ENCODE assay signal across 8 mouse cellular contexts in genomic region chr9:53609306-53609967, GRCm38 (mm10). TPM values are rescaled to one million over a fixed set of nuclear protein-coding genes. Genes with fewer than 3 reads are reported as not detected.
DNase-seq lines count a peak whose midpoint lies in the region; ATAC-seq and TF ChIP-seq lines count a peak whose summit lies in the region.

No protein-coding gene starts in this region.

- H3K36me3 ChIP-seq in hindbrain, embryonic 14.5 days (replicated peaks; ENCODE audit: control insufficient read depth, insufficient read depth), result peaks cover 3% of the 10 kb centered on the region; the same call in 1 of the 2 replicates

- H3K4me3 ChIP-seq in lung, adult 2 months (replicated peaks; ENCODE audit: extremely low read depth, low read depth, low read length), result peak overlapping the region; percentile 92
- peak overlapping the region; percentile 72 for H3K4me3 ChIP-seq in hindbrain, embryonic 14.5 days (replicated peaks; ENCODE audit: low read length)

- peak overlapping the region; percentile 75 for H3K4me2 ChIP-seq in hindbrain, embryonic 14.5 days (replicated peaks)

- no peaks in the 10 kb centered on the region for H3K9me3 ChIP-seq in hindbrain, embryonic 14.5 days (ENCODE audit: control insufficient read depth, low read length)

- no peaks in the 10 kb centered on the region for H3K27me3 ChIP-seq in hindbrain, embryonic 14.5 days (ENCODE audit: control insufficient read depth, insufficient read depth, low read length)

- peak; percentile 21 for DNase-seq in lung, adult 2 months
- DNase-seq in lung, postnatal 25 days (ENCODE audit: low spot score), result no peak
- peak; percentile 19 to 34 for DNase-seq in cerebellum, postnatal 14 days
- no peak for DNase-seq in hindbrain, embryonic 14.5 days (ENCODE audit: low spot score)
- peak; percentile 10 for DNase-seq in lung, postnatal 36 days
- DNase-seq in Muller cell, postnatal 12 days (ENCODE audit: inconsistent ontology term), result no peak
- no peak for DNase-seq in urinary bladder, adult 18-20 months (ENCODE audit: low spot score in 2 of 2)
- DNase-seq in right cerebral cortex, postnatal 10 days (ENCODE audit: low spot score in 2 of 2), result no peak

- peak overlapping the region; percentile 84 for H3K9ac ChIP-seq in hindbrain, embryonic 14.5 days

- no peaks in the 10 kb centered on the region; the same call in 1 of the 2 replicates for H3K4me1 ChIP-seq in lung, adult 2 months (ENCODE audit: control insufficient read depth, insufficient read depth, low read length)
- H3K4me1 ChIP-seq in hindbrain, embryonic 14.5 days (replicated peaks; ENCODE audit: control insufficient read depth, insufficient read depth, low read length), result peaks cover 10% of the 10 kb centered on the region

- no peak for ATAC-seq in hindbrain, embryonic 14.5 days (ENCODE audit: low FRiP score)

- H3K27ac ChIP-seq in hindbrain, embryonic 14.5 days, result peak overlapping the region; percentile 82

- WGBS in lung, adult 2 months, result 41% methylated on average over 12 of the region's 12 CpGs
- WGBS in hindbrain, embryonic 14.5 days, result 74% methylated on average over 12 of the region's 12 CpGs

- no peak for TF ChIP-seq POLR2A in lung, adult 2 months (IDR thresholded peaks at IDR 0.05; ENCODE audit: borderline replicate concordance, extremely low read depth, low read depth, low read length)

- TF ChIP-seq CTCF in lung, adult 2 months (IDR thresholded peaks at IDR 0.05; ENCODE audit: insufficient read depth, low read length), result no peak

RNA-seq across cellular contexts. Expression of gene Acat1, which starts 0.7 kb away (rescaled TPM):
- polyA plus RNA-seq in lung, adult 2 months (2012; rRNA removed), result 15.9 and 22.9 TPM in 2 replicates
- polyA plus RNA-seq in hindbrain, embryonic 14.5 days (2014; fragmentation: Nextera tagmentation; extraction: Ambion mirVana), result 168 and 208 TPM in 2 replicates

Comparison
In these comparisons a context has a peak if more than half of its experiments do, and no peak if none do; other contexts are left out.
1. DNase-seq: peak in lung, adult 2 months (single experiment), cerebellum, postnatal 14 days (2 of 2) and lung, postnatal 36 days (single experiment); none in lung, postnatal 25 days (single experiment), hindbrain, embryonic 14.5 days (single experiment), Muller cell, postnatal 12 days (single experiment), urinary bladder, adult 18-20 months (0 of 2) and right cerebral cortex, postnatal 10 days (0 of 2).